Mouse (Mus musculus) embryonic stem cell, embryonic (primary cell): ENCODE data around the gene Stat3.

Experiments used
- CTCF ChIA-PET, 4 experiments: fragments of 300-600 bp in 2 of 4; fragments of 350-600 bp in 2 of 4; sonication (Branson Sonifier 250); formaldehyde crosslinking; loops; one replicate each; lab custom pipeline; 2022; ENCODE audit warnings: inconsistent platforms in 2 of 4; lab: Charles Lee
- POLR2A ChIA-PET, 4 experiments: fragments of 300-600 bp in 2 of 4; fragments of 350-600 bp in 2 of 4; sonication (Branson Sonifier 250); formaldehyde crosslinking; loops; one replicate each; lab custom pipeline; 2022; ENCODE audit warnings: antibody characterized with exemption in 4 of 4, inconsistent platforms in 1 of 4; lab: Charles Lee

The Stat3 gene

DNA sequence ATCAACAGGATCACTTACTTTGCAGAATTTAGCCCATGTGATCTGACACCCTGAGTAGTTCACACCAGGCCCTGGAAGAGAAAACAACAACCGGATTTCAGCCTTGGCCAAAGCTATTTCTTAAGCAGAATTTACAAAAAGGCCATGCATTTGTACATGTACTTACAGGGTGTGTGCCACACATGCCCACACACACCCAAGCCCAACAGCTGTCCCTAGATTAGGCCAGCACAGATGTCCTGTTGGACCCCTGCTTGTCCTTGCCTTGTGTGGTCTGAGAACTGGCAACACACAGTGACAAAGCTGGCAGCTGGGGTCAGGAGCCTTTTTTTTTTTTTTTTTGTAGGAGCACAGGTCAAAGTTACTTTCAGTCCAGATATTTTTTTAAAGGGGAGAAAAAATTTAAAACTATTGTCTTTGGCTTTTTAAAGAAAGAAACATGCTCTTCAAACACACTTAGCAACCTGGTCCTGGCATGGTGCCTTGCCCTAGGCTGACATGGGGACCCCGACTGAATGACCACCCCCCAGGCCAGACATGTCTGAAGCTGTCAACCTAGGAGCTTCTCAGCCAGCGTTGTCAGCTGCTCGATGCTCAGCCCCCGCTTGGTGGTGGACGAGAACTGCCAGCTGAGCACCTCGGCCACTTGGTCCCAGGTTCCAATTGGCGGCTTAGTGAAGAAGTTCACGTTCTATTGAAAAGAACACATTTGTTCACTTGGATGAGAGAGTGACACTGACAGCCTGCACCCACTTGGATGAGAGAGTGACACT is 45.0 kb downstream of the Stat3 start:
- ChIA-PET CTCF (interaction anchor here (0.6 to 2.0 kb wide), 13 partner anchors 41 to 407 kb away, joined by 3 to 10 read pairs (median 4); partner anchors contain the start of gene Stat3 (in 1 of the 4)), POLR2A (interaction anchor here in 2 of 4 experiments (0.6 to 2.6 kb wide), 8 partner anchors 11 to 282 kb away, joined by 3 to 9 read pairs (median 4); partner anchors contain the start of genes Rab5c (in 1 of the 2) and Stat3 (in 1 of the 2))

DNA sequence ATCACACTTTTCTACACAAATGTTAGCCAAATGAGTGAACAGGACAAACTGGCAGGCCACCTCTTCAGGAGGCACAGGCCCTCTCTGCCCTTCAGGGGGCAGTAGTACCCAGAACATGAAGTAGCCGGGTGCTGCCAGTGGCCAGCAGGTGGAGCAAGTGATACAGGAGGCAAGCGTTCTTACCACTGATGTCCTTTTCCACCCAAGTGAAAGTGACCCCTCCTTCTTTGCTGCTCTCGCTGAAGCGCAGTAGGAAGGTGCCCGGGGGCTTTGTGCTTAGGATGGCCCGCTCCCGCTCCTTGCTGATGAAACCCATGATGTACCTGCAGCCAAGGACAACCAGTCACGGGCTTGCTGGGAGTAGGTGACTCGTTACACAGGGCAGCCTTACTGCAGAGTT is 45.9 kb downstream of the Stat3 start:
- POLR2A ChIA-PET, result interaction anchor here in 2 of 4 experiments (1.3 to 2.6 kb wide), 4 partner anchors 12 to 155 kb away, joined by 3 to 9 read pairs (median 6); partner anchors contain the start of genes Rab5c (in 1 of the 2) and Stat3 (in 1 of the 2)

DNA sequence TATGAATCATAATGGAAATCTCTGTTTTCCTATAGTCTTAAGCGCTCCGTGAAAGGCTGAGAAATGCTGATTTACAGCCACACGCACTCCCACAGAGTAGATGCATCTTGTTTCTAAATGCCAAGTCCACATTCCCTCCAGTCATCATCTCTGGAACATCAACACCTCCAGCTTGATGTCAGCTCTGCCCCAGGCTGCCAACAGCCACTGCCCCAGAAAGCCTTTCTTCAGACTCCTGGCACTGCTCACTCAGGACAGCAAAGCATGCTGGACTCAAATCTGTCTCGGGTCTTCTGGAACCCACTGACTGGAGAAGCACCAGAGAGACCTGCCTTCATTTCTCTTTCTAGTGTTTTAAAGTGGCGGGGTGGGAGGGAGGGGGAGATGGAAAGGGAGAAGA is 46.9 kb downstream of the Stat3 start:
- POLR2A ChIA-PET, result interaction anchor here in 3 of 4 experiments (0.6 to 2.6 kb wide), 5 partner anchors 12 to 257 kb away, joined by 3 to 9 read pairs (median 4); partner anchors contain the start of gene Stat3 (in 1 of the 3)
- CTCF ChIA-PET, result interaction anchor here in 1 of 4 experiments (1.2 to 1.5 kb wide), 2 partner anchors 12 to 65 kb away, joined by 3 to 4 read pairs; no protein-coding TSS in a partner anchor

More for the DNA sequence above, 45.9 kb downstream of the Stat3 start:
- CTCF ChIA-PET, result interaction anchor here (0.6 to 2.0 kb wide), 12 partner anchors 13 to 407 kb away, joined by 3 to 10 read pairs (median 4); partner anchors contain the start of gene Stat3 (in 1 of the 4)

DNA sequence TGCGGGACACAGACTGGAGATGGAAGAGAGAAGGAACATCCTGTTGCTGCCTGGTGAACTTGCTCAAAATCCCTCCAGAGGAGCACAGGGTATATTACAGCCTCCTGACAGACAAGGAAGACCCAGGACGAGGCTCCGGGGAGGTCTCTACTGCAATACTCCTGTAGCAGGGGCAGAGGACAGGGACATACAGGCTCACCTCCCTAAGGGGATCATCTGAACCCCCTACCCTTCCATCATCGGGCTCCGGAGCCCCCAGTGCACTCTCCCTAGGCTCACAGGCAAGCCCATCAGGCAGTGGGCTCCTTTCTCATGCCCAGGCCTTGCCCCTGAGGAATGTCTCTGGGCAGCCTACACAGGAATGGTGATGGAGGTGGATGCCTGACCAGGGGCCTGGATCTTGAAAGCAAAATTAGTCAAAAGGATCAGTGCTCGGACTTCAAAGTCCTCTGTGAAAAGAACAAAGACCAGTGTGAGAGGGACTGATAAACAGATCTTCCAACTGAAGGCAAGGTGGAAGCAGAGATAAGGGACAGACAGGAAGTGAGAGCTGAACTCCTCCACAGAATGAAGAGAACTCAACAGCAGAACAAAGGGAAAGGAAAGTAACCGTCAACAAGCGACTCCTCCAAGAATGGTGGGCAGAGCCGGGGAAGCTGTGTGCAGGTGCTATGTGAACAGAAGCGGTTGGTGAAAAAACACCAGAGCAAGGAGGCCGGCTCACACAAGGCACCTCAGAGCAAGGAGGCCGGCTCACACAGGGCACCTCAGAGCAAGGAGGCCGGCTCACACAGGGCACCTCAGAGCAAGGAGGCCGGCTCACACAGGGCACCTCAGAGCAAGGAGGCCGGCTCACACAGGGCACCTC is 47.9 kb downstream of the Stat3 start:
- ChIA-PET POLR2A (interaction anchor here in 3 of 4 experiments (0.7 to 2.6 kb wide), 5 partner anchors 11 to 87 kb away, joined by 3 to 9 read pairs (median 4); partner anchors contain the start of genes Stat3 (in 1 of the 3) and Stat5b (in 1 of the 3)), CTCF (interaction anchor here (0.5 to 1.5 kb wide), 4 partner anchors 47 to 155 kb away, joined by 3 to 10 read pairs (median 4); partner anchors contain the start of gene Stat3 (in 1 of the 4))

DNA sequence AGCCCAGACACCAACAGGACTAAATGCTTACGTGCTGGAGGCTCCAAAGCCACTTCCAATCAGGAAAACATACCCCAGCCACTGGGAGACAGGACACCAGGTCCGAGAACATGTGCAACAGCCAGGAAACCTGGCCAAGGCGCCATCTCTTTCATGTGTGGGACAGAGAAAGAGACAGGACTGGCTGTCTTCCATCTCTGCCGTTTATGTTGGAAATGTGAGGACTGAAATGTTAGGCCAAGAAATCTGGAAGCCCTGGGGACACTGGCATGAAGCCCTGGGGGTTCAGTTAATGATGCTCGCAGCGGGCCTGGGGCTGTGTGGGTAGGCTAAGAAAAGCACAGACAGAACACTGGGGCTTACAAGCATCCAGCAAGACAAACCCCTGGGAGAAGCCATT is 48.9 kb downstream of the Stat3 start:
- ChIA-PET POLR2A (no interaction called here), CTCF (interaction anchor here in 1 of 4 experiments (1.0 kb wide), 1 partner anchor 49 kb away, joined by 3 read pairs; the partner anchor contains the start of gene Stat3)

DNA sequence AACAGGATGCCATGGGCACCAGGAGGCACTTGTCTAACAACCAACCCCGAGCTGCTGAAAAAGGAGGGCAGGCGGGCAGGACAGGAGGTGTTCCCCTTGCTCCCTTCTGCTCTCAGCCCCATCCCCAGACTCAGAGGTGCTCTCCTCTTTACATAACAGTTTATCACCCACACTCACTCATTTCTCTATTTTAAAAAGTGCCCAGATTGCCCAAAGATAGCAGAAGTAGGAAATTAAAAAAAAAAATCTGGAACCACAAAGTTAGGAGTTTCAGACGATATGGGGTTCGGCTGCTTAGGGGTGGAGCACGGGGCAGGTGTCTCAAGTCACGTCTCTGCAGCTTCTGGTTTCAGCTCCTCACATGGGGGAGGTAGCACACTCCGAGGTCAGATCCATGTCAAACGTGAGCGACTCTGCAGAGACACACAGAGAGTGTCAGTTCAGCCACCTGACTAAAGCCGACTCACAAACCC is 51.0 kb downstream of the Stat3 start:
- ChIA-PET POLR2A (no interaction called here), CTCF (interaction anchor here in 1 of 4 experiments (1.4 kb wide), 1 partner anchor 23 kb away, joined by 3 read pairs; no protein-coding TSS in a partner anchor)

DNA sequence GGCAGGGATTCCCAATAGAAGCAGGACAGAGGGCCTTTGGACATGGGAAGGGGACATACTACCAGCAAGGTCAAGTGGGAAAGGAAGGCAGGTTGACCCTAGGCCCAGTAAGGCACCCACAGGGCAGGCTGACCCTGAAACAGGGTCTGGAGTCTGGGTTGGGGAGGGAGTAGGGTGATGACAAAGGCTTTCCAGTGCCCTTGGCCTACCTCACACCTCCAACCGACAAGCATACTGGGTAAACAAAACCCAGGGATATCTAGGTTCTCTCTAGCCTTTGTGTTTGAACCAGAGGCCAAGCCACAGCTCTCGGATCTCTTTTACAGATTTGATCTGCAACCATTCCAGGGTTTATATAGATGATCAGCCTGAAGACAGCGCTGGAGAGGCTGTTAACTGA is 51.6 kb downstream of the Stat3 start:
- POLR2A ChIA-PET, result interaction anchor here in 1 of 4 experiments (0.8 kb wide), 1 partner anchor 51 kb away, joined by 4 read pairs; the partner anchor contains the start of gene Stat3
- CTCF ChIA-PET, result interaction anchor here in 1 of 4 experiments (1.4 kb wide), 1 partner anchor 23 kb away, joined by 3 read pairs; no protein-coding TSS in a partner anchor

DNA sequence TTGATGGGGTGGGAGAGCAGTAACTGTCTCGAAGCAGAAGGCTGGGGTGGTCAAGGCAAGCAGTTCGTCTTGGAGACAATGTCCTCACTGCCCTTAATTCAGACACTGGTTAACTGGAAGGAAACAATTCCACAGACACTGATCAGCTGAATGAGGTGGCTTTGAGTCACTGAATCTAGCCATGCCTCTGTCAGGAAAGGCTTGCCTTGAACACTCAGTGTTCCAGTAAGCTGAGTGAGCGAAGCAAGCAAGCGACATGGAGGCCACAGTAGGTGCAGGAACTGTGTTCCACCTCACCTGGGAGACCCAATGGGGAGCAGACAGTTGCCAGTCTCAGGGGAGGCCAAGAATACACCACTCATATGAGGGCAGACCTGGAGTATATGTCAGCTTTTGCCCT is 52.1 kb downstream of the Stat3 start:
- POLR2A ChIA-PET, result interaction anchor here in 1 of 4 experiments (0.8 kb wide), 1 partner anchor 52 kb away, joined by 4 read pairs; the partner anchor contains the start of gene Stat3

DNA sequence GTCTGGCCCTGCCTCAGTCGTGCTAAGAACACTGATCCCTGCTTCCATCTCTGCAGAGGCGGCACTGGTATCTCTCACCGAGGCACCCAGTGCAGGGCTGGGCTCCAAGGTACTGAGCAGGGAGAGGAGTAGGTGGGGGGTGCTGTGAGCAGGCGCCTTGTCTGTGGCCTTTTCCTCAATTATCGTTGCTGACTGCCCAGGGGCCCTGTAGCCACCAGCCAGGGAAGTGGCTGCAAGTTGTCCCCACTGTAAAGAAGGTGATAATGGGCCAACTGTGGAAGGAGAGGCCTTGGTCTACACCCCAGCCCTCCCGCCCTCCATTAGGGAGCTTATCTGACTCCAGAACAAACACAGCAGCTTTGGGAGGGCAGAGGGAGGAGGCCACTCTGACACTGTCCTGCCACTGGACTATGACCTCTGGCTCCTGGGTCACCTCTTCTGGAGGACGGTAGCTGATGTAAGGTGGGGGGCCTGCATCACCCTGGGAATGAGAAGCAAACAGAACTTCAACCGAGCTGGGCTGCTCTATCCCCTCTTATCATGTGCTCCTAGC is 53.1 kb downstream of the Stat3 start:
- ChIA-PET POLR2A (interaction anchor here in 3 of 4 experiments (0.5 to 1.7 kb wide), 6 partner anchors 12 to 451 kb away, joined by 3 to 7 read pairs (median 4); partner anchors contain the start of gene Stat3 (in 1 of the 3)), CTCF (no interaction called here)

More for the DNA sequence above, 52.1 kb downstream of the Stat3 start:
- CTCF ChIA-PET, result interaction anchor here in 1 of 4 experiments (1.4 kb wide), 1 partner anchor 22 kb away, joined by 3 read pairs; no protein-coding TSS in a partner anchor

DNA sequence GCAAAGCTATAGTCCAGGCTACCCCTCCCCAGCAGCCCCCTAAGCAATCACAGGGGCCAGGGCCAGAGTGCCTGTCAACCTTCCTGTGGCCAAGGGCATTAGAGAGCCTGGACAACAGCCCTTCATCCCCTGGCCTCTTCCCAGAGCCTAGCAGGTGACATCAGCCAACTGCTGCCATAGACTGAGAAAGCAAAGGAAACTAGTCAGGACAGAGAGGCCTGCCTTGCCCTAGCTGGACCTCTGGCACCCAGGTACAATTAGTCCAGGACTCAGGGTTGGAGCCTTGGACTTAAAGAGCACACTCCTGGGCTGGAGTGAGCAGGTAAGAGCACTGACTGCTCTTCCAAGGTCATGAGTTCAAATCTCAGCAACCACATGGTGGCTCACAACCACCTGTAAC is 53.9 kb downstream of the Stat3 start:
- CTCF ChIA-PET, result interaction anchor here in 1 of 4 experiments (1.4 kb wide), 1 partner anchor 173 kb away, joined by 3 read pairs; no protein-coding TSS in a partner anchor

DNA sequence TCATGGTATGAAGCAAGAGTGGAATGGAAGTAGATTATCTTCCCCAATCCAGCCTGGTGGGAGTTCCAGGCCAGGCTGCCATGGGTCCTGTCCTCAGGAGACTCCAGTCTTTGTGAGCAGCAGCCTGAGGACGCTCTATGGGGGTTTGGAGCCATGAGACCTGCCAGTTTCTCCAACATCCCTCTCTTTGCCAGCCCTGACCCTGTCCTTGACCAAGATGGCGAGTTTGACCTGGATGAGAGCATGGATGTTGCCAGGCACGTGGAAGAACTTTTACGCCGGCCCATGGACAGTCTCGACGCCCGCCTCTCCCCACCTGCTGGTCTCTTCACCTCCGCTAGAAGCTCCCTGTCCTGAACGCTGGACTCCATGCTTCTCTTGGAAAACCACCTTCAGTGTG is 55.7 kb downstream of the Stat3 start:
- ChIA-PET POLR2A (interaction anchor here in 2 of 4 experiments (1.0 to 1.1 kb wide), 3 partner anchors 52 to 86 kb away, joined by 3 read pairs; partner anchors contain the start of gene Stat3 (in 1 of the 2)), CTCF (interaction anchor here in 1 of 4 experiments (0.6 kb wide), 1 partner anchor 381 kb away, joined by 3 read pairs; no protein-coding TSS in a partner anchor)

More for the DNA sequence above, 53.9 kb downstream of the Stat3 start:
- POLR2A ChIA-PET, result interaction anchor here in 3 of 4 experiments (0.6 to 1.7 kb wide), 6 partner anchors 12 to 557 kb away, joined by 3 to 6 read pairs (median 4); partner anchors contain the start of gene Stat3 (in 1 of the 3)

DNA sequence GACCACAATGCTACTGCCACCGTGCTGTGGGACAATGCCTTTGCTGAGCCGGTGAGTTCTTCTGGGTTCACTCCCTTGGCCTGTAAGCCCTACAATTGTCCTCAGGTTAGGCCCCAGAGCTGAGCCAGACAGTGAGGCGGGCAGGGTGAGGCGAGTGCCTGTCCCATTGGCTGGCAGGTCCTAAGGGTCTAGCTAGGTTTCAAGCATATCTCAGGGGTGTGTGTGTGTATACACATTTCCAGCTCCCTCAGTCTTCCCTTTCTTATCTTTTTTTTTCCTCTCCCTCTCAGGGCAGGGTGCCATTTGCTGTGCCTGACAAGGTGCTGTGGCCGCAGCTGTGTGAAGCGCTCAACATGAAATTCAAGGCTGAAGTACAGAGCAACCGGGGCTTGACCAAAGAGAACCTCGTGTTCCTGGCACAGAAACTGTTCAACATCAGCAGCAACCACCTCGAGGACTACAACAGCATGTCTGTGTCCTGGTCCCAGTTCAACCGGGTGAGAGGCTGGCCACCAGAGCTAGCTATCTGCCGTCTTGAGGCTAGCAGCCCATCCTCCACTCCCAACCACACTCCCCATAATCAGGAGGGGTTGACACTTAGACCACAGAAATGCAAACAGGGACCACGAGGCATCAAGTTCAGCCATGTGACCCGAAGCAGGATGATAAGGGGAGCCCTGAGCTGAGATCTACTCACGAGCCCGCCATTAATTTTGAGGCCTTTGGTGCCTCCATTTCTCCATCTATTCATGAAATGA is 59.8 kb downstream of the Stat3 start:
- POLR2A ChIA-PET, result interaction anchor here (0.7 to 2.2 kb wide), 6 partner anchors 9 to 187 kb away, joined by 3 to 13 read pairs (median 3); partner anchors contain the start of gene Stat3 (in 1 of the 4)

DNA sequence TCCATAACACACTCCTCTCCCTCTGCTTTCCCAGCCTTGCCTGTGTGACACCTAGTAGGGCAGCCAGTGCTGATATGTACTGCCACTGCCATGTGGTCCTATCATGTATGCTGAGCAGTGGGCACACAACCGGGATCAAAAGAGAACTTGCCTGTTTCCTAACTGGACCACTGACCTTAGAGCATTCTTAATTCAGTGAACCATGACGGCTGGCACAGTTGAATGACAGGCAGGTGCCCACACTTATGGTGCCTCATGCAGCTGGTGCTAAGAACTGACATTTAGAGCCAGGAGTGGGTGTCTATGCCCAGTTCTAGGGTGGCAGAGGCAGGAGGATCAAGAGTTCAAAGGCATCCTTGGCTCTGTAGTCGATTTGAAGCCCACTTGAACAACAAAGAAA is 63.6 kb downstream of the Stat3 start:
- POLR2A ChIA-PET, result no interaction called here
- CTCF ChIA-PET, result no interaction called here

More for the DNA sequence above, 59.8 kb downstream of the Stat3 start:
- CTCF ChIA-PET, result interaction anchor here in 2 of 4 experiments (0.5 to 0.7 kb wide), 3 partner anchors 61 to 563 kb away, joined by 3 to 7 read pairs (median 6); partner anchors contain the start of gene Rpl27 (in 1 of the 2)

DNA sequence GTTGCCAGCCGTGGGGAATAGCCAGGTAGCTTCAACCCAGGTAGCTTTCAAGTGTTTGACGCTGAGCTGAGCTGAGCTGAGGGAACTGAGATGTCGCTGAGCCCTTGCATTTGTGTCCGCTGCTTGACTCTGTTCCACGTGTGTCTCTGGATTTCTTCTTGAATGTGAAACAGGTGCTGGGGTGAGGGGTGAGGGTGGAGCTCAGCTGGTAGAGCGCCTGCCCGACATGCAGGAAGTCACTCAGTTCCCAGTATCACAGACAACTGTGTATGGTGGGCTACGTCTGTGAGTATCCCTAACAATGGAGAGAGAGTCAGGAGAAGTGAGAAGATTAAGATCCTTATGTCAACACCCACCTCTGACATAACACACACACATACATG is 68.4 kb downstream of the Stat3 start:
- CTCF ChIA-PET, result interaction anchor here in 1 of 4 experiments (0.6 kb wide), 1 partner anchor 87 kb away, joined by 4 read pairs; no protein-coding TSS in a partner anchor
- POLR2A ChIA-PET, result interaction anchor here in 1 of 4 experiments (1.3 kb wide), 1 partner anchor 69 kb away, joined by 3 read pairs; the partner anchor contains the start of gene Stat3

DNA sequence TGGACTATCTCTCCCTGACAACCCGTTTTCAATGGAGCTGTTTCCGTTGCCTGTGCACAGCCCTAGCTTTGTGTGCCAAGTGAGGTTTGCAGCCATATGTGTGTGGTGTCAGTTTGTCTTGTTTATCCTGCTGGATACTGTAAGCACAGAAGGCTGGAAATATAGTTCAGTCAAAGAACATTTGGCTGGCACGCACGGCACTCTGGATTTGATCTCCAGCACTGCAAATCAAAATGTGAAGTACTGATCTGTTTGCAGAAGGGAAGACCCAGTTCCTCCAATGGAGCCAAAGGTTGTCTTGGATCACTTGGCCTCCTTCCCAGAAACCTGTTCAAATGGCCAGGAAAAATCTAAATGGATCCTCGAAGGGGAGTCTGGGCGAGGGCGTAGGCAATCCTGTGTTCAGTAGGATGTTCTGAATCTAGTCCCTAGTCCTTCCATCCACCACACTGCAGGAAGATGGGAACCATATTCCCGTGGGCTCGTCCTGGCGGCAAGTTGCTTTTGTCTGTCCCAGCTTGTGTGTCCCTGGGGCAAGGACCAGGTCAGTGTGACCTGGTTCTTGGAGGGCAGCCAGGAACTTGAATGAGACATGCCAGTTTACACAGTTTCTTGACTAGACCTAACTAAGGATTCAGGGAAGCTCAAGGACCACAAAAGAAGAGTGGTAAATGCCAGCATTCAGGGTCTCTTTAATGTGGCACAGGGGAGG is 68.9 kb downstream of the Stat3 start:
- CTCF ChIA-PET, result interaction anchor here in 2 of 4 experiments (0.6 kb wide), 2 partner anchors 88 to 251 kb away, joined by 4 to 7 read pairs; partner anchors contain the start of gene Nkiras2 (in 1 of the 2)

More for the DNA sequence above, 68.9 kb downstream of the Stat3 start:
- POLR2A ChIA-PET, result interaction anchor here in 2 of 4 experiments (0.6 to 1.3 kb wide), 4 partner anchors 9 to 69 kb away, joined by 3 read pairs; partner anchors contain the start of gene Stat3 (in 1 of the 2)
